Mouse (Mus musculus) ovary, postnatal 14 days (tissue): ENCODE measurements at regions not wholly inside any gene's neighbourhood (a gene's known extent, or its start where the extent isn't known, plus 50 kb on each side); places are given as distances from the start of the nearest gene placed in this dataset.

ENCODE experiments used
- DNase-seq: peaks from one replicate; pipeline ENCODE4 v3.0.0; 2022; ENCODE audit warnings: low spot score

- DNase-seq = no peak
Measured at GRCm38 (mm10) chr10:37711459-37711858, 572.7 kb upstream of the Marcks start.

- no peak for DNase-seq
Measured at GRCm38 (mm10) chr10:37694041-37694690, 555.4 kb upstream of the Marcks start.

DNA sequence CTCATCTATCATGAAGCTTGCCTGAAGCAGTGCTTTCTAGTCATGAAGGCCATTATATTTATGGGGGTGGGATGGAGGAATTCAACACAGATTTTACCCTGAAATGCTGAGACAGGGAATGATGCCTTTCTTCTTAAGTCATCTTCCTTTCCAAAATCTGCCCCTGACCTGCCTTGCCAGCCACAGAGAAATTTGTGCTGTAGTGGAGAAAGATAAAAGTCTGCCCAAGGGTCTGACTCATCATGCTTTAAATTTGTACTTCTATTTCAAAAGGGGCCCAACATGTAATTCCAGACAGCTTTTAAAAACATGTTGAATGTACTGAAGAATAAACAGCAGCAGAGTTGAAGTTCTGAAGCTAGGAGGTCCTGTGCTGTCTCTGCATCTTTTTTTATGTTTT is 554.1 kb upstream of the Marcks start:
- no peak for DNase-seq

GRCm38 (mm10) chr10:37691939-37692338 is 553.2 kb upstream of the Marcks start:
- no peak for DNase-seq

DNA sequence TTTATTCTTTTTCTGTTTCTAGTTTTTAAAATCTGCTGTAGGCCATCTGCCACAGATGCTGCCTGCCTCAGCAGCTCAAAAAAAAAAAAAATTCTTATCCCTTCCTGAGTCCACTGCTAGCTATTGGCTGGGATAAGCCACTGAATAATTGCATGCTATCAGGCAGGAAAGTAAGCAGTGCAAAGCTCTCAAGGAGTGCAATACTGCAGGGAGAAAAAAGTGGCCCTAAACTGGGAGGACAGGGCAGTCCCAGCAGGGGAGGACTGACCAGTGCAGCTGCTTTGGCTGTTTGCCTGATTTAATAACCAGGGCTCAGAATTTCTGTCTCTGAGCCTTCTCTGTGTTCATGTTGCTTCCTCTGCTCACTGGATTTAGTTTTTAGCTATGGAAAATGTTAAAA is 544.4 kb upstream of the Marcks start:
- DNase-seq = no peak

DNA sequence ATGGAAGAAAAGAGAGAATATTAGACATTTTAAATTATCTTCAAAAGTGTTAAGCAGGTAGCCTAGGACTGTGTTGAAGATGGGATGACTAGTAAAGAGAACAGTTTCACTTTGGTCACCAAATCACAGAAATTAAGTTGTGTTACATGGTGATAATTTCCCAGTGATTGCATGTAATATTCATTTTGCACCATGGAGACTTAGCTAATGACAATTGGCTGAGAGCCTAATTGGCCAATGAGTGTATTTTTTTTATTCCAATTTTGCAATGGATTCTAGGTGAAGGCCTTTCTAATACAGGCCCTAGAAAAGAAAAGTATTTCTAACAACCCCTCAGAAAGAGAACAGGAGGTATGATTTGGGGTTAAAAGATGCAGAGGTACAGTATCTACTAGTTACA is 541.9 kb upstream of the Marcks start:
- DNase-seq = no peak

DNA sequence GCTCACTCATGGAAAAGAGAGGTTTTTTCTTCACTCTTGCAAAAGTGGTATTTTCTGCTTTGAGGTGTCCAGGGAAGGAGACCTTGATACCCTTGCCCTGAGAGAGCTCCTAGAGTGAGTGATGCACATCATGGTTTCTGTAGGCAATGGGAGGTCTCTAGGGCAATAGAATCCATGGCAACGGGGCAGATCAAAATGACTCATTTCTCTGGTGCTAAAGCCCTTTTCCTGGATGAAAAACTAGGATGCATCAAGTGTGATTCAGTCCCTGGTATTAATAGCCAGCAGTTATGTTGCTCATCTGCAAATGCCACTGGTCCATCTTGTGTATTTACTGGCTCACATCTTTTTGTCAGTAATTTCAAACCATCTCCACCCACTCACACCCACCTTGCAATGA is 539.1 kb upstream of the Marcks start:
- no peak for DNase-seq

- no peak for DNase-seq
Measured at GRCm38 (mm10) chr10:37668827-37669226, 530.1 kb upstream of the Marcks start.

- no peak for DNase-seq
Measured at GRCm38 (mm10) chr10:37667031-37667745, 528.5 kb upstream of the Marcks start.

DNA sequence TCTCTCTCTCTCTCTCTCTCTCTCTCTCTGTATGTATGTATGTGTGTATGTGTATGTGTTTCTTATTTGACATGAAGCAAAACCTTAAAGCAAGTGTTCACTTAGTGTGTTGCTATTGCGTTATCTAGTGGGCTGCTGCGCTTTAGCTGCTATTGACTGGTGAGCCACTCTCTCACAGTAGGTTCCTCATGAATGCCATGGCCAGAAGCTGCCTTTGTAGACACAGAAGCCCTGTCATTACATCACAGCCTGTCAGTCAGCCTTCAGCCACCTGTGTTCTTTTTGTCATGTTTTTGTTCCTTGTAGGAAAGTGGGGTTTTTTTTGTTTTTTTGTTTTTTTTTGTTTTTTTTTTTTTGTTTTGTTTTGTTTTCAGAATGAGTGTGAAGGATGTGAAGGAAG is 527.8 kb upstream of the Marcks start:
- DNase-seq = no peak

DNA sequence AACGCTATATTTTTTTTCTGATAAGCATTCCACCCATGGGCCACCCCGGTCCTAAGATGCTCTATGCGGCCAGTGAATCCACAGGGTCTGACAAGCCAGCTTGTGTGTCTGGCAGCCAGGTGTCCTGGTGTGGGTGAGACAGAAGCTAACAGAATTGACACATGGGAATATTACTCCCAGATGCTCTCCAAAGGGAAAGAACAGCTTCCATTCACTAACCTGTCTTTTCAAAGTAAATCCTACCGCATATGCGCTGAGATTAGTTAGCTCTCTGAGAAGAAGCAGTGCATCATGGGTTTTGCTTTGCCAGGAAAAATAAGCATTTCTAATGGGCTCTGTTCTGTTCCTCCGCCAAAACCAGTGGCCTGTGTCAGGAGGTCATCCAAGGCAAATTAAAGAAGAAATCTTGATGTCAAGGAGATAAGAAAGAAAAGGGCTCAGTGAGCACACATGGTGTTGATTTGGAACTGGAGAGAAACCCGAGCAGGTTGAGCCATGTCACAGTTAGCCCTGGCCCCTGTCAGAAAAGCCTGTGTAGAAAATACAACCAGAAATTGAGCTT is 498.4 kb upstream of the Marcks start:
- no peak for DNase-seq

- no peak for DNase-seq
Measured at GRCm38 (mm10) chr10:37636421-37636820, 497.7 kb upstream of the Marcks start.

GRCm38 (mm10) chr10:37630403-37630802 is 491.7 kb upstream of the Marcks start:
- no peak for DNase-seq

DNA sequence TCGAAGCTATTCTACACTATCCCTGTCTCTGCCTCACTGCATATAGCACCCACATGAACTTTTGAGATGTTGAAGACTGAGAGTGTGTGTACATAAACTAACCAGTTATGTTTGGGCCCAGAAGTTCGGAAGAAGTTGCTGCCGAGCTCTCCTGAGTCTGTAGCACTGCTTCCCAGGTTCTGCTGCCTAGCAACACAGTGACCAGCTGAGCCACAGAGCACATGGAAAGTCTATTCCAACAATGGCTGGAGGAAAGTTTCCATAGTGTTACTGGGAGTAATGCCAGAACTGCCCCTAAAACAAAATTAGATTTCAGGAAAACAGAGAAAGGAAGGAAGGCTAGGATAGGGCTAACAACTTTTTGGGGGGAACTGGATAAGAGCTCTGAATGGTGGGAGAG is 489.2 kb upstream of the Marcks start:
- DNase-seq = no peak

DNA sequence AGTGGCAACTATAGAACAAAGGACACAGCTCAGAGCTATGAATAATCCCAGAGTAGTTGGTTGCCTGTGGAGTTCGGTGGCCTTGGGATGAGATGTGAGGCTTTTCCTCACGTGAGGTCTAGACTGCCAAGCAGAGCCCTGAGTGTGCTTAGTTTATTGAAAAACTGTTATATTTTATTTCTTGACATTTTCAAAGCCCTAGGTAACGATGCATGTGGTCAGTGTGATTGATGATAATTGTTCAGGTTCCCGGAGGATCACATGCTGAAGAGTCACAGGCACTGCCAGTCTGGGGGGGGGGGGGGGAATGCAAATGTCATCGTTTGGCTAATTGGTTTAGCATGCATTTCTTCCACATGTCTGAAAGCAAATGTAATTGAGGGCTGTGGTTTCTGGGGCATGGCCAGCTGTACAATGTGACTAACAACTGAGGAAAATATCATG is 488.1 kb upstream of the Marcks start:
- no peak for DNase-seq

DNA sequence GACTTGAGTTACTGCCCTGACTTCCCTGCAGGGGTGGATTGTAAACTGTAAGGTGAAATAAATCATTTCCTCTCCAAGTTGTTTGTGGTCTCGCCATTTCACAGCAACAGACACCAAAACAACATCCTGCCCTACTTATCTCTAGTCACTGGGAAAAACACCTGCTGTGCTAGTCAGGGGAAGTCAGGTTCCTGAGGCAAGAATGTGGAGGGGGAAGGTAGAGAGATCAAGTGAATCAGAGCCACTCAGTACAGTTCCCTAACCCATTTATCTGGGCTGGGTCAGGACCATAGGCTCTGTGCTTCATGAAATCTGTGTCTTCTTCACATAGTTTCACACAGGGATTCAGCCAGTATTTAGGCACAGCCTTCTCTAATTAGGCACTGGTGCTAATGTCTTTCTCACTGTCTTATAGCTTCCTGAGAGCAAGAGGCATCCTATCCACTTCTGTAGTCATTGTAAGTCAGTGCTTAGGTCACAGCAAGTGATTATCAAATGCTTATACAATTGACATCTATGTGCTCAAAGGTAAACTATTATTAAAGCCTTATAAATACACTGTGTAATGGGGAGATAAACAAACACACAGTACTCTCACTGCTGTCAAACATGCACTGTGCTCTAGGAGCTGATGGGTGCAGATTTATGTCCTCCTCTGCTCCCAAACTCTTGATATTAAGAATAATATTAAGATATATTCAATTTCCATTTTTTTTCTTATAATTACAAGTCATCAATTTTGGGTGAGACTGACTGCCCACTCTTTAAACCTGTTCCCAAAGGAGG is 487.4 kb upstream of the Marcks start:
- no peak for DNase-seq

DNA sequence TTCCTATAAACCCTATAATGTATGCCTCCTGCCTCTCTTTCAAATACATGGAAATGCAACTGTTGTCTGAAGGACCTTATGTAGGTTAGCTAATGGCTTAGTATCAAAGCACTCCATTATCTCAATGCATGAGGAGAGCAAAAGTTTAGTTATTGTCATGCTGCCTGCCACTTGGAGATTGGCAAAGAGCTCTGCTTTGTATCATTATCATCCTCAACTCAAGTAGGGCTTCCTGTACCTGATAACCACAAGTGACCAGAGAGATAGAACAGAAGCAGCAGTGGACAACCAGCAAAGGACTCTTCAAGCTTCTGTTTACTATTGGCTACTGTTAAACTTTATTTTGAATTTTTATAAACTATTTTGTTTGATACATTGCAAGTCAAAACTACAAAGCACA is 484.3 kb upstream of the Marcks start:
- DNase-seq = no peak

DNA sequence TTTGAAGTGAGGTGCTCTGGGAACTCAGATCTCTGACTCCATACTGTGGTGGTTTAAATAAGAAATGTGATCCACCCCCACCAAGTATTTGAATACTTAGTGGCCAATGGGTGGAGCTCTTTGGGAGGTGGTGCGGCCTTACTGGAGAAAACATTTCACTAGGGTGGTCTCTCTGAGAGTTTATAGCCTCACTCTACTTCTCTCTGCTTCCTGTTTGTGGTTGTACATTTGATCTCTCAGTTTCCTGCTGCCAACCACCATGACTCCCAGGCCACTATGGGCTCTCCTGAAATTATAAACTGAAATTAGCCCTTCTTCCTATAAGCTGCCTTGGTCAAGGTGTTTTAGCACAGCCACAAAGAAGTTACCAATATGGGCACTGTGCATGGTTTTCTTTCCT is 479.9 kb upstream of the Marcks start:
- DNase-seq = no peak

DNA sequence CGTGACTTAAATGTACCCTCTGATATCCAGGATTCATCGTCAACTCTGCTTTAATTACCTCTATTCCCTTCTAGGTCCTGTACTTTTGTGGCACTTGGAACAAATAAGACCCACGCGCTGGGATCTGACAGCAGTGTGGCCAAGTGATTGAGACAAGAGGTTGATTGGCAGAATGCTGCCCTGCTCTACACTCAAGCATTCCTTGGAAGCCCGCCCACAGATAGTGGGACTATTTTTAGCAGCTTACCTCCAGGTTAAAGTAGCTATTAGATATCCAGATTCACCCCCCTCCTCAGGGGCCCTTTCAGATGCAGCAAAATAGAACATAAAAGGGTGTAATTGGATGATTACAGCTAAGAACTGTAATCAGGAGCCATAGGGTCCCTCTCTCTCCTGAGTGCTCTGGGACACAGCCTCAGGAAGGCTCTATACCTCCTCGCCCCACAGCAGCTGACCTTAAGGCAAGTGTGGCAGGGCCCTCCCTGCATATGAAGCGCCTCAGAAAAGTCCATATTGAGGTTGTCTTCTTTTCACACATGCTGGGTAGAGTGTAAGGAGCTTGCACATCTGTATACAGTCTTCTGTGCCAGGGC is 479.1 kb upstream of the Marcks start:
- no peak for DNase-seq

GRCm38 (mm10) chr10:37615926-37616691 is 477.4 kb upstream of the Marcks start:
- DNase-seq = no peak

GRCm38 (mm10) chr10:37613936-37614335 is 475.2 kb upstream of the Marcks start:
- no peak for DNase-seq

DNA sequence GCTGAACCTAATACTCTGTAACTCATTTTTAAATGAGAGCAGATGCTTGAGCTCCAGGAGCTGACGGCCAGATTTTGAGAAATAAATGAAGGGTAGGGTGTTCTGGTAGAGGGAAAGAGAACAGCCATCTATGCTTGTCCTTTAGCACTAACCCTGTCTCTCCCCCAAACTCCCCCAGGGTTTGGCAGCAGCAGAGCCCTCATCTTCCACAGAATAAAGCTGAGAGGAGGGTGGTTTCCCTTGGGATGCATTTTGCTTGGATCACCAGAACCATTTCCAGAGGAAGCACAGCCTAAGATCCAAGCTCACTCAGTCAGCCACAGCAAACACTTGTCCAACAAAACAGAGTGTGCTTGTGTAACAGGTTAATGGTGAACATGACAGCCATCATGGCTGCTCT is 464.8 kb upstream of the Marcks start:
- peak; percentile 21 for DNase-seq
